Mouse (Mus musculus) adrenal gland, postnatal 36 days (tissue): Measurements from ENCODE around the gene Gnaz. TPM values are rescaled to one million over a fixed set of nuclear protein-coding genes. Genes with fewer than 3 reads are reported as not detected.

Source experiments
- DNase-seq, 2 experiments: peaks; one replicate each; pipeline ENCODE4 v3.0.0; 2021; ENCODE audit warnings: mixed read lengths in 1 of 2
- total RNA-seq, 2 experiments: library from RNA; stranded (reverse); gene quantifications; 2 replicates each; pipeline ENCODE4 v1.2.3; 2021

Gnaz gene
- total RNA-seq, 2 experiments from 2014 or later = 3.2 to 3.7 TPM

GRCm38 (mm10) chr10:75062189-75062561 lies 95.2 kb downstream of the Gnaz start:
- DNase-seq = peak; percentile 28 to 50

DNA sequence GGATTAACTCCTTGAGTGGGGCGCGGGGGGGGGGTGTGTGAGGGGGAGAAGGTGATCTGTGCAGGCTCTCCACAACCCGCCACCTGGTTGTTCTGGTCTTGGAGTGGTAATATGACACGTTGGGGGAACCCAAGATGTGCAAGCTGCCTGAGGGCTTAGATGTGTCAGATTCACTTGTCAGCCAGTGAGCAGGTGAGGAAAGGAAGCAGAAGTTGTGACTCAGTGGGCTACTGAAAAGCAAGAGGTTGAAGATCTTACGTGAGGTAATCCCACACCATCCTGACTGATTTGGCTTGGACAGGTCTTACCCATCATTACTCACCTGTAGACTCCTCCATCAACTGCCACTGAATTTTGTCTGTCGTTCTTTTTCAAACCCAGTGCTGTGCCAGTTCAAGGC lies 95.6 kb downstream of the Gnaz start:
- DNase-seq = no peak

GRCm38 (mm10) chr10:75063301-75063965 lies 96.5 kb downstream of the Gnaz start:
- peak; percentile 36 to 50 for DNase-seq

DNA sequence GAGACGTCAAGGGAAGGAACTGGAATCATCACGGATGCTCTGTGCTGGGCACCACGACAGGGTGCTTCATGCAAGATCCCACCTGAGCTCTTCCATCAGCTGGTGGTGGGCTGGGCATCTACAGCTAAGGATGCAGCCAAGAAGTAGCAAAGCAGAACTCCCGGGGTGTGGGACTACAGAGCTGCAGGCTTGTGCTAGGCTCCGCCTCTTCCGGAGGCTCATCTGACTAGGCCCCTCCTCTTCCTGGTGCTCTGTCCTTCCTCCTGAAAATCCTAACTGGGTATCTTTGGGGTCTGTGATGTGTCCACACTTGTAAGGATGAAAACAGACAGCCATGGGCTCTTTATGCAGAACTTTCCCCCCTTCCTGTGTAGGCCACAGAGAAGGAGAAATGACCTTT lies 98.7 kb downstream of the Gnaz start:
- no peak for DNase-seq

Other genes starting within 250 kb of the Gnaz start
- under 1 TPM; 0.56 TPM for gene Rsph14, start 65.4 kb downstream of the Gnaz start, total RNA-seq
- gene Rab36, start 69.9 kb downstream of the Gnaz start, total RNA-seq = 10 to 100 TPM; 11.9 to 14.9 TPM
- gene Bcr, start 93.4 kb downstream of the Gnaz start, total RNA-seq = 10 to 100 TPM; 33.8 to 47.7 TPM
- 10 to 100 TPM; 53.8 to 63.4 TPM for gene Specc1l, start 244.9 kb downstream of the Gnaz start, total RNA-seq